Mouse (Mus musculus): ENCODE data around the gene Elp5. TPM values are rescaled to one million over a fixed set of nuclear protein-coding genes. Genes with fewer than 3 reads are reported as not detected.
A peak's percentile ranks its signal among the peaks of the same experiment; 100 is the strongest.

Elp5 gene
- total RNA-seq, 2 experiments from 2014 or later = 63.1 to 64.6 TPM

- DNase-seq = peak; percentile 97
These were observed 8.8 kb upstream of the Elp5 start, which contains the start of gene Gabarap for GRCm38 (mm10) chr11:69990850-69991691. Gabarap (plus strand) TSS chr11:69991143.

GRCm38 (mm10) chr11:69989949-69990348, 7.6 kb upstream of the Elp5 start:
- DNase-seq = no peak

GRCm38 (mm10) chr11:69984431-69984830, 2.1 kb upstream of the Elp5 start:
- no peak for DNase-seq

GRCm38 (mm10) chr11:69983377-69983776, 1.1 kb upstream of the Elp5 start:
- no peak for DNase-seq

- DNase-seq = peak; percentile 56
These were observed 560 bp upstream of the Elp5 start for GRCm38 (mm10) chr11:69982877-69983276.

GRCm38 (mm10) chr11:69981141-69981762, 1.1 kb downstream of the Elp5 start, which contains the start of gene Ctdnep1:
Ctdnep1 (plus strand) TSS chr11:69981156.
- peak; percentile 40 for DNase-seq

- peak; percentile 99 for DNase-seq
These were observed 1.8 kb downstream of the Elp5 start for GRCm38 (mm10) chr11:69980196-69981140.

GRCm38 (mm10) chr11:69979827-69980195, 2.5 kb downstream of the Elp5 start:
- DNase-seq = no peak

GRCm38 (mm10) chr11:69976271-69976670, 6.0 kb downstream of the Elp5 start:
- no peak for DNase-seq

- no peak for DNase-seq
These were observed 7.4 kb downstream of the Elp5 start for GRCm38 (mm10) chr11:69974907-69975306.

GRCm38 (mm10) chr11:69970775-69971174, 11.5 kb downstream of the Elp5 start:
- no peak for DNase-seq

- no peak for DNase-seq
These were observed 12.1 kb downstream of the Elp5 start for GRCm38 (mm10) chr11:69970222-69970621.

- DNase-seq = no peak
These were observed 13.5 kb downstream of the Elp5 start for GRCm38 (mm10) chr11:69968793-69969192.

- DNase-seq = no peak
These were observed 15.3 kb downstream of the Elp5 start for GRCm38 (mm10) chr11:69966860-69967517.

- peak; percentile 48 for DNase-seq
These were observed 16.1 kb downstream of the Elp5 start for GRCm38 (mm10) chr11:69966006-69966859.

- DNase-seq = no peak
These were observed 16.9 kb downstream of the Elp5 start for GRCm38 (mm10) chr11:69965271-69966005.

- no peak for DNase-seq
These were observed 17.6 kb downstream of the Elp5 start, which contains the start of gene Cldn7 for GRCm38 (mm10) chr11:69964650-69965270. Cldn7 (plus strand) TSS chr11:69964779.

GRCm38 (mm10) chr11:69961841-69962240, 20.5 kb downstream of the Elp5 start:
- no peak for DNase-seq

GRCm38 (mm10) chr11:69960616-69961015, 21.7 kb downstream of the Elp5 start:
- no peak for DNase-seq

- DNase-seq = no peak
These were observed 26.1 kb downstream of the Elp5 start for GRCm38 (mm10) chr11:69956218-69956617.
